Mouse (Mus musculus) stomach, embryonic 16.5 days (tissue): ENCODE measurements around the gene Dpp4. TPM values are rescaled to one million over a fixed set of nuclear protein-coding genes. Genes with fewer than 3 reads are reported as not detected.

ENCODE experiments used
- ATAC-seq: fragments of 200-750 bp; cut with Nextera tagmentation; 2 replicates; pipeline ENCODE4 v1.8.0; 2017; ENCODE audit warnings: moderate number of reproducible peaks, moderate TSS enrichment; ENCODE audit not compliant: insufficient read depth, low FRiP score
- H3K27ac ChIP-seq: fragments of 300-500 bp; sonication (generic); 2 replicates; pipeline ENCODE4 v1.5.1; 2014; ENCODE audit warnings: low read length
- H3K27me3 ChIP-seq: fragments of 300-500 bp; sonication (generic); 2 replicates; pipeline ENCODE4 v1.6.1; 2014; ENCODE audit warnings: low read length, control low read depth, mixed read lengths; ENCODE audit not compliant: control insufficient read depth, insufficient read depth
- H3K36me3 ChIP-seq: fragments of 300-500 bp; sonication (generic); 2 replicates; pipeline ENCODE4 v1.6.1; 2014; ENCODE audit warnings: low read length; ENCODE audit not compliant: control insufficient read depth, insufficient read depth
- H3K4me1 ChIP-seq: fragments of 300-500 bp; sonication (generic); 2 replicates; pipeline ENCODE4 v1.6.1; 2014; ENCODE audit warnings: low read length, control low read depth, mixed read lengths; ENCODE audit not compliant: control insufficient read depth, insufficient read depth
- H3K4me2 ChIP-seq: fragments of 300-500 bp; sonication (generic); 2 replicates; pipeline ENCODE4 v1.6.1; 2014; ENCODE audit warnings: low read depth, low read length, mixed read lengths
- H3K4me3 ChIP-seq: fragments of 300-500 bp; sonication (generic); replicated peaks from 2 replicates; pipeline ENCODE4 v1.5.1; 2014; ENCODE audit warnings: mild to moderate bottlenecking, low read length
- H3K9ac ChIP-seq: fragments of 300-500 bp; sonication (generic); 2 replicates; pipeline ENCODE4 v1.6.1; 2014; ENCODE audit warnings: low read length
- H3K9me3 ChIP-seq: fragments of 300-500 bp; sonication (generic); replicated peaks from 2 replicates; pipeline ENCODE4 v1.6.1; 2016; ENCODE audit warnings: low read length, control low read depth; ENCODE audit not compliant: control insufficient read depth
- WGBS: fragments of 180-500 bp; shearing (Covaris S2); extraction: QIAGEN DNeasy Blood & Tissue Kit; methylation state at CpG from one replicate; pipeline ENCODE4 v1.1.7; 2014; 5-methylcytosine and 5-hydroxymethylcytosine counted together
- polyA plus RNA-seq: library from polyadenylated mRNA; unstranded; fragments of >200 nt; fragmentation: Nextera tagmentation; extraction: Ambion mirVana; gene quantifications from 2 replicates; pipeline ENCODE4 v1.2.1, GENCODE M21; 2015

The Dpp4 gene
- polyA plus RNA-seq, 1 experiment from 2014 or later, result 18.5 TPM

DNA sequence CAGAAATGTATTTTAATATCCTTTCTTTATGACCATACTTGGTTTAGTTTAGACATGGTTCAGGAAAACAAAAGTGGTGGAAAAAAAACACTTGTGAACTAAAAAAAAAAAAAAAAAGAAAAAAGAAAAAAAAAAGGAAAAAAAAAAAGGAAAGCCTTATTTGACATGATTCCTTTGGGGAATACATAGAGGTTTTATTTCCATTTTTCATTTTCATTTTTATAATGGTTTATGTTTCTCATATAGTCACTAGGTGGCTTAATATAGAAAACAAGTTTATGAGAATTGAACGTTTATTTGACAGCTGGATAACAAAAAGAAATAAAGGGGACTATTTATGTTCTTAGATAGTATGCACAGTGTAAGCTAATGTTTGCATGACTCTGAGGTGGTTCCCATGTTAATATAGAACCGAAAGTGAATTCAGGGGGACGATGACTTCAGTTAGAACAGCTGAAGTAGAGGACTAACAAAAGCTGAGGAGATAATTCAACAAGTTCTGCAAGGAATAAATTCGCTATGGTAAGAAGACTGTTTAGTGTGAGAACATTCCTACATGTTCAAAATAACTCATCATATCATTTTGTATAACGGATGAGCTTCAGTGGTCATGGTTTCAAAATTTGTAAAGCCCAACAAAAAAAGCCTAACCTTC is 37.8 kb upstream of the Dpp4 start:
- Histone ChIP-seq H3K4me1 (no peaks in the 10 kb centered on the region), H3K4me2 (no peak overlapping the region), H3K27me3 (no peaks in the 10 kb centered on the region), H3K9me3 (no peaks in the 10 kb centered on the region), H3K36me3 (no peaks in the 10 kb centered on the region), H3K9ac (no peak overlapping the region), H3K4me3 (no peak overlapping the region), H3K27ac (no peak overlapping the region)
- no peak for ATAC-seq
- 62% methylated on average over 5 of the region's 5 CpGs for WGBS

DNA sequence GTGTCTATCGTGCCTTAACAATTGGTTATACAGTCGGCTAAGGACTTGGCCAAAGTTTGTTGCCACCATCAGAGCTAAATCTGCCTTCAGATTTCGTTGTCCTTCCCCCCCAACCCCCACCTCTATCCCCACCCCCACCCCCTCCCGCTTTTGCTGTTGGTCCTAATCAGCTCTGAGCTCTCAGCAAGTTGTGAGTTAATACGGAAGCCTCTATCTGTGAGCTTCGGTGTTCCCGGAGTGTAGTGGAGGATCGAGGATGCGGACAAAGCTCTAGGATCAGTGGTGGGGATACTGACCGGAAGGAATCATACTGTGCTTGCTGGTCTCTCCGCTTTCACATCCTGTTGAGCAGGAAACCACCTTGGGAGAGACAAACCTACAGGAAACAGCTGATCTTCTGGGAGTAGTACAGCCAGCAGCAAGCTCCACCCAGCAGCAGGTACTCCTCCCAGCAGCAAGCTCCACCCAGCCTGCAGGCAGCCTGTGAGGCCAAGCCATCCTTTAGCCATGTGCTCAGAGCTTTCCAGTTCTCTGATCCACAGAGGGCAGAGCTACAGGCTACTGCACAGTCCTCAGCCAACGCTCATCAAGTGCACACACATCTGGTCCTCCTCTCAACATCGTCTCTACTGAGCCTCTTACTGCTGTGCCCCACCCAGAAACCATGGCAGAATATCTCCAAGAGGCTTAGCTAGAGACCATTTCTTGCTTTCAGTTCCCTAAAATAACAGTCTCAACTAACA is 28.9 kb upstream of the Dpp4 start:
- no peaks in the 10 kb centered on the region for H3K4me1 ChIP-seq
- no peak overlapping the region for H3K27ac ChIP-seq
- peak overlapping the region; percentile 31; the same call in 1 of the 2 replicates for H3K4me2 ChIP-seq
- no peak overlapping the region for H3K9ac ChIP-seq
- H3K9me3 ChIP-seq, result no peaks in the 10 kb centered on the region; the same call in 1 of the 2 replicates
- no peaks in the 10 kb centered on the region for H3K36me3 ChIP-seq
- peak; percentile 71 for ATAC-seq
- H3K4me3 ChIP-seq, result peak overlapping the region; percentile 4; the same call in 1 of the 2 replicates
- H3K27me3 ChIP-seq, result no peaks in the 10 kb centered on the region
- 44% methylated on average over 13 of the region's 13 CpGs for WGBS

DNA sequence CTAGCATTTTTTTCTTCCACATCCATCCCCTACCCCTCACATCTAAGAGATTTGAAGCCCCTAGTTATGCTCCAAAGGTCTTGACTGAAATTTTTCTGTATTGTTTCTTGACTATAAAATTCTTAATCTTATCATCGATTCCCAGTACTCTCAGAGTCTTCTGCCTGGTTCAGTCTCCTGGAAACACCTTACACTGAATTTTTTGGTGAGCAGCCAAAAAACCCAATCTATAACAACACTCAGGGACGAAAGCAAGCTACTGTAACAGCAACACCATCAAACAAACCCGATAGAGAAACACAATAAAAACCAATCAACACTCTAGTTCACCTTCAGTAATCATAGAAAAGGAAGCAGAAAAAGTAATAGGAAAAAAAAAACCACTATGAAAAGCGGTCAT is 28.1 kb upstream of the Dpp4 start:
- WGBS, result 79% methylated on average over 4 of the region's 4 CpGs
- no peak overlapping the region for H3K4me3 ChIP-seq

DNA sequence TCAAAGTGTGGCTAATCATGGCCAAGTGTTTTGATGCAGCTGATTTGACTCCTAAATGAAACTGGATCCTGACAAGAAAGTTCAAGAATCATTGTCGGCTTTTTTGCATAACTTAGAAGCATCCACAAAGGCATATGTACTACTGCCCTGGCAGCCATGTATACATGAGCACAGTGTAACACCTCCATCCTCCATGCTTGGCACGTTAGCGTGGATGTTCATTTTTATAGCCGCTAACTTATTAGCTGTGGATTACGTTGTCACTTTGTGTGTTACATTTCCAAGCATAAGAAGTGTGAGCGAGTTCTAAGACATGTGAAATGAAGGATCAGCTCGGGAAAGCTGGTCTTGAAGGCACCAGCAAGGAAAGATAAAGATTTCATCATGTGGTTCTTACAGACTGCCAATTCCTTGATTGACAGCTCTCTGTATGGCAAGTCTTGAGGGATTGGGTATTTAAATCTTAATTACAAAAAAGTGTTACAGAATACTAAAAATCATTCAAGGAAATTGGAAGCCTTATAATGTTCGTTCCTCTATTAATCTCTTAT is 19.3 kb upstream of the Dpp4 start:
- 86% methylated on average over 8 of the region's 8 CpGs for WGBS
- ATAC-seq, result no peak

More for the DNA sequence above, 28.1 kb upstream of the Dpp4 start:
- no peaks in the 10 kb centered on the region for H3K36me3 ChIP-seq
- no peak overlapping the region for H3K9ac ChIP-seq
- no peaks in the 10 kb centered on the region; the same call in 1 of the 2 replicates for H3K9me3 ChIP-seq
- H3K27ac ChIP-seq, result no peak overlapping the region
- no peak overlapping the region for H3K4me2 ChIP-seq
- H3K27me3 ChIP-seq, result no peaks in the 10 kb centered on the region
- no peak for ATAC-seq
- no peaks in the 10 kb centered on the region for H3K4me1 ChIP-seq

DNA sequence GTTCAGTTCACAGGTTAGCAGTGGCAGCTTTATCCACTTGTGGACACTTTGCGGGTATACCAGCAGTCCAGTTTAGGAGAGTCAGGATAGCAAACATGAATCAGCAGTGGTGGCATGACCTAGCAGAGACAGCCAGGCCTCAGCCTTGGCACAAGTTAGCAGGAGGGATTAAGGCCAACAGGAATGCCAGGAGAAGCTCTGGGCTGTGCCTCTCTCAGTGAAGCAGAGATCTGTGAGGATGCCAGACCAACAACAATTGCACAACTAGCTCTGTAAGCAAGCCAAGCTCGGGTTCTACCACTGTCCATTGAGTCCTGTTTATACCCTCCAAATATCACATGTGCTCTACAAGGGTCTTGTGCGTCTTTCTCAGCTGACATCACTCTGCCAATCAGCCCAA is 13.9 kb upstream of the Dpp4 start:
- H3K4me3 ChIP-seq, result no peak overlapping the region

More for the DNA sequence above, 19.3 kb upstream of the Dpp4 start:
- Histone ChIP-seq H3K4me2 (no peak overlapping the region), H3K4me1 (no peaks in the 10 kb centered on the region), H3K27me3 (no peaks in the 10 kb centered on the region), H3K9ac (no peak overlapping the region), H3K36me3 (no peaks in the 10 kb centered on the region), H3K4me3 (no peak overlapping the region), H3K27ac (no peak overlapping the region), H3K9me3 (no peaks in the 10 kb centered on the region)

DNA sequence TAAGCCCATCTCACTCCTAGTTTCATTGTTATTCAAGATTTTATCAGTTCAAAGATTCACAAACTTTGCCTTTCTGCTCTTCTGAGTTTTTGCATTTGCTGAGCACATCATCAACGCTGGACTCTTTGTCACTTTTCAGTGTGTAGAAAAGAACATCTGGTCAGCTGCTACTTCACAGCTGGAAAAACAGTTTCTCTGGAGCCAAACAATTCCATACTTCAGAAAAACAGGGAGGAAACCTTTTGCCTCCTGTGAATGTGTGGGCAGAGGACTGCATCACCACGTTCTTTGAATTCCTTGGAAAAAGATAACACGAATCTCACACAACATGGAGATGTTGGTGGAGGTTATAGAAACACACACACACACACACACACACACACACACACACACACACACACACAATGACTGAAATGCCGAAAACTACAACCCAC is 11.3 kb upstream of the Dpp4 start:
- H3K9me3 ChIP-seq, result no peaks in the 10 kb centered on the region
- no peaks in the 10 kb centered on the region for H3K27me3 ChIP-seq
- no peak overlapping the region for H3K27ac ChIP-seq
- H3K36me3 ChIP-seq, result no peaks in the 10 kb centered on the region
- H3K9ac ChIP-seq, result no peak overlapping the region
- no peak for ATAC-seq
- no peak overlapping the region for H3K4me3 ChIP-seq
- WGBS, result 41% methylated on average over 4 of the region's 4 CpGs
- no peak overlapping the region for H3K4me2 ChIP-seq
- H3K4me1 ChIP-seq, result no peaks in the 10 kb centered on the region

More for the DNA sequence above, 13.9 kb upstream of the Dpp4 start:
- no peak for ATAC-seq
- Histone ChIP-seq H3K27ac (no peak overlapping the region), H3K4me2 (no peak overlapping the region), H3K27me3 (no peaks in the 10 kb centered on the region), H3K4me1 (no peaks in the 10 kb centered on the region), H3K9ac (no peak overlapping the region), H3K9me3 (no peaks in the 10 kb centered on the region), H3K36me3 (no peaks in the 10 kb centered on the region)
- WGBS, result 84% methylated on average over 3 of the region's 3 CpGs

DNA sequence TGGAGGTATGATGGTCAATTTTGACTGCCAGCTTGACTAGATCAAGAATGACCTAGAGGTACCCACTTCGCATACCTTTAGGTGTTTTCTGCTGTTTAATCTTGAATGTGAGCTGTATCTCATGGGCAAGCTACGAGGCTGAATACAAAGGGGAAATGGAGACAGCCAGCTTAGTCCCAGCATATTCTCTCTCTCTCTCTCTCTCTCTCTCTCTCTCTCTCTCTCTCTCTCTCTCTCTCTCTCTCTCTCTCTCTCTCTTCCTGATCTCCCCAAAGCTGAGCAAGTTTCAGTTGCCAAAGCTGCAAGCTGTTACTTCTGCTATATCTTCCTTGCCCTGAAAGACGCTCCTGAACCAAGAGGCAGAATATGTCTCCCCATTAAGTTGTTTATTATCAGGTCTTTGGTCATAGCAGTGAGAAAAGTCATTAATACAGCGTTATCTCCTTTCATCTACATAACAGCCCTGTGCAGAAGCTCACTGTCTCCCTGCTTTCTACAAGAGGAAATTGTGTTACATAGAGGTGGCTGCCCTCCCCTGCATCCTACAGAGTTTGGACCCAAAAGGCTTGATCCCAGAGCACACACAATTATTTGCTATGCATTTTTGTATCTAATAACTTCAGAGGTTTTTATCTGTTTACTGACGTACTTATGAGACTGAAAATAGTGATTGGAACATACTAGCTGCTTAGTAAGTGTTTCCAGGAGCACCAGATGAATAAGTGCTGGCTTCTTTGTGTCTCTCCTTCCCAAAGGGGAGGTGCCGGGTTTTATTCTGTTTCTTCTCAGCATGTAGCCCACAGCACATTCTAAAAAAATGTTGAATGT is 10.7 kb upstream of the Dpp4 start:
- H3K36me3 ChIP-seq, result no peaks in the 10 kb centered on the region
- no peaks in the 10 kb centered on the region for H3K9me3 ChIP-seq
- no peaks in the 10 kb centered on the region for H3K4me1 ChIP-seq
- H3K4me3 ChIP-seq, result no peak overlapping the region
- H3K4me2 ChIP-seq, result no peak overlapping the region
- H3K9ac ChIP-seq, result no peak overlapping the region
- no peak overlapping the region for H3K27ac ChIP-seq
- no peak for ATAC-seq
- WGBS, result 65% methylated on average over 6 of the region's 6 CpGs
- no peaks in the 10 kb centered on the region for H3K27me3 ChIP-seq

DNA sequence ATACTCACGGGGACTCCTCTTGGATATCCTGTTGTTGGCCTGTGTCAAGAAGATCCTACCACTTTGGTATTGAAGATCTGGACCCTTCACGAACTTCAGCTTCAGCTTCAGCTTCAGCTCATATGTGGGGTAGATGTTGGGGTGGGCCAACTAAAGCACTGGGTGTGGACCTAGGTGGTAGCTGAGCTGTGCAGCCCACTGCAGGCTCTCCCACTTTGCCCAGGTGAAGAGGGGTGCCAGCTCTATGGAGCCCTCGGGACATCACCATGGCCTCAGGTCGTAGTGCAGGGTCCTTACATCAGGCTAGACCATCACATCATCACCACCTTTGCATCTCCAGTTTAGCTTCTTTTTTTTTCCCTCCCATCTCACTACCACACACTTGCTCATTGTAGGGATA is 9.2 kb upstream of the Dpp4 start:
- no peaks in the 10 kb centered on the region for H3K4me1 ChIP-seq
- no peak overlapping the region for H3K9ac ChIP-seq
- no peak overlapping the region for H3K27ac ChIP-seq
- no peaks in the 10 kb centered on the region for H3K27me3 ChIP-seq
- no peak overlapping the region for H3K4me2 ChIP-seq
- H3K9me3 ChIP-seq, result no peaks in the 10 kb centered on the region
- no peak overlapping the region for H3K4me3 ChIP-seq
- ATAC-seq, result no peak
- H3K36me3 ChIP-seq, result no peaks in the 10 kb centered on the region
- 88% methylated on average over 4 of the region's 4 CpGs for WGBS
